Mouse (Mus musculus): ENCODE results near the gene Gm17728. TPM values are rescaled to one million over a fixed set of nuclear protein-coding genes. Genes with fewer than 3 reads are reported as not detected.
"Not testable (repeated sequence)": the region's sequence is repeated elsewhere in the genome, so short reads cannot be mapped to it uniquely, and the experiment has no call there.

Gm17728 gene
- polyA plus RNA-seq (2015; fragmentation: Nextera tagmentation; extraction: Ambion mirVana) = 0.54 TPM in 1 of 2 replicates, not detected in the other

- H3K4me3 ChIP-seq (replicated peaks); H3K4me1 ChIP-seq (replicated peaks); H3K27ac ChIP-seq; H3K4me2 ChIP-seq (replicated peaks); H3K9me3 ChIP-seq; H3K27me3 ChIP-seq (replicated peaks); ATAC-seq; H3K36me3 ChIP-seq; H3K9ac ChIP-seq: not testable (repeated sequence)
- WGBS = 93% methylated on average over 8 of the region's 8 CpGs
Measured at GRCm38 (mm10) chr17:9421760-9422159, at the start of gene Gm17728. Gm17728 (plus strand) TSS chr17:9422060.

- Histone ChIP-seq H3K27me3 (replicated peaks) (no peaks in the 10 kb centered on the region), H3K4me2 (replicated peaks) (no peak overlapping the region), H3K9me3 (no peaks in the 10 kb centered on the region), H3K4me3 (replicated peaks) (no peak overlapping the region), H3K9ac (no peak overlapping the region), H3K27ac (no peak overlapping the region), H3K36me3 (no peaks in the 10 kb centered on the region), H3K4me1 (replicated peaks) (no peaks in the 10 kb centered on the region)
- ATAC-seq = no peak
- WGBS = 65% methylated on average over 7 of the region's 7 CpGs
Measured at GRCm38 (mm10) chr17:9397493-9397892, 24.4 kb upstream of the Gm17728 start.

- WGBS = 50% methylated on average over 4 of the region's 4 CpGs
- no peaks in the 10 kb centered on the region for H3K4me1 ChIP-seq (replicated peaks)
Measured at GRCm38 (mm10) chr17:9398551-9398950, 23.3 kb upstream of the Gm17728 start.

GRCm38 (mm10) chr17:9403991-9404390, 17.9 kb upstream of the Gm17728 start:
- no peak for ATAC-seq
- no peak overlapping the region for H3K4me3 ChIP-seq (replicated peaks)
- no peak overlapping the region for H3K27ac ChIP-seq
- no peaks in the 10 kb centered on the region for H3K27me3 ChIP-seq (replicated peaks)
- H3K4me1 ChIP-seq (replicated peaks) = no peaks in the 10 kb centered on the region
- WGBS = 93% methylated on average over 3 of the region's 3 CpGs
- H3K36me3 ChIP-seq = no peaks in the 10 kb centered on the region
- no peaks in the 10 kb centered on the region for H3K9me3 ChIP-seq
- no peak overlapping the region for H3K4me2 ChIP-seq (replicated peaks)
- H3K9ac ChIP-seq = no peak overlapping the region

More at GRCm38 (mm10) chr17:9398551-9398950, 23.3 kb upstream of the Gm17728 start:
- H3K4me2 ChIP-seq (replicated peaks) = no peak overlapping the region
- H3K27ac ChIP-seq = no peak overlapping the region
- no peak overlapping the region for H3K9ac ChIP-seq
- no peak overlapping the region for H3K4me3 ChIP-seq (replicated peaks)
- H3K27me3 ChIP-seq (replicated peaks) = no peaks in the 10 kb centered on the region
- ATAC-seq = no peak
- H3K9me3 ChIP-seq = no peaks in the 10 kb centered on the region
- H3K36me3 ChIP-seq = no peaks in the 10 kb centered on the region

GRCm38 (mm10) chr17:9407640-9408039, 14.2 kb upstream of the Gm17728 start:
- Histone ChIP-seq H3K27me3 (replicated peaks) (no peaks in the 10 kb centered on the region), H3K9me3 (no peaks in the 10 kb centered on the region), H3K36me3 (no peaks in the 10 kb centered on the region), H3K4me3 (replicated peaks) (no peak overlapping the region), H3K9ac (no peak overlapping the region), H3K27ac (no peak overlapping the region), H3K4me2 (replicated peaks) (no peak overlapping the region), H3K4me1 (replicated peaks) (no peaks in the 10 kb centered on the region)
- 51% methylated on average over 6 of the region's 6 CpGs for WGBS
- ATAC-seq = no peak

- H3K9ac ChIP-seq = no peak overlapping the region
- WGBS = 79% methylated on average over 2 of the region's 2 CpGs
Measured at GRCm38 (mm10) chr17:9419016-9419415, 2.8 kb upstream of the Gm17728 start.

GRCm38 (mm10) chr17:9428374-9428994, 6.6 kb downstream of the Gm17728 start:
- Histone ChIP-seq H3K27me3 (replicated peaks) (no peaks in the 10 kb centered on the region), H3K9ac (no peak overlapping the region), H3K4me3 (replicated peaks) (no peak overlapping the region), H3K4me2 (replicated peaks) (no peak overlapping the region), H3K27ac (no peak overlapping the region), H3K4me1 (replicated peaks) (no peaks in the 10 kb centered on the region), H3K36me3 (no peaks in the 10 kb centered on the region), H3K9me3 (no peaks in the 10 kb centered on the region)
- ATAC-seq = no peak
- 48% methylated on average over 7 of the region's 7 CpGs for WGBS

More at GRCm38 (mm10) chr17:9419016-9419415, 2.8 kb upstream of the Gm17728 start:
- Histone ChIP-seq H3K27me3 (replicated peaks) (no peaks in the 10 kb centered on the region), H3K27ac (no peak overlapping the region), H3K36me3 (no peaks in the 10 kb centered on the region), H3K4me2 (replicated peaks) (no peak overlapping the region), H3K4me3 (replicated peaks) (no peak overlapping the region), H3K4me1 (replicated peaks) (no peaks in the 10 kb centered on the region), H3K9me3 (no peaks in the 10 kb centered on the region)
- no peak for ATAC-seq

GRCm38 (mm10) chr17:9439997-9440655, 18.3 kb downstream of the Gm17728 start:
- no peak for ATAC-seq
- no peak overlapping the region for H3K27ac ChIP-seq
- no peak overlapping the region for H3K4me3 ChIP-seq (replicated peaks)
- 77% methylated on average over 4 of the region's 4 CpGs for WGBS
- no peaks in the 10 kb centered on the region for H3K36me3 ChIP-seq
- no peaks in the 10 kb centered on the region for H3K27me3 ChIP-seq (replicated peaks)
- H3K4me1 ChIP-seq (replicated peaks) = no peaks in the 10 kb centered on the region
- no peak overlapping the region for H3K9ac ChIP-seq
- no peak overlapping the region for H3K4me2 ChIP-seq (replicated peaks)
- H3K9me3 ChIP-seq = no peaks in the 10 kb centered on the region

- H3K36me3 ChIP-seq = no peaks in the 10 kb centered on the region
- no peak overlapping the region for H3K4me3 ChIP-seq (replicated peaks)
- H3K27ac ChIP-seq = no peak overlapping the region
- ATAC-seq = no peak
- H3K27me3 ChIP-seq (replicated peaks) = no peaks in the 10 kb centered on the region
- 55% methylated on average over 5 of the region's 5 CpGs for WGBS
- H3K4me2 ChIP-seq (replicated peaks) = no peak overlapping the region
- no peaks in the 10 kb centered on the region for H3K4me1 ChIP-seq (replicated peaks)
- H3K9ac ChIP-seq = no peak overlapping the region
- H3K9me3 ChIP-seq = no peaks in the 10 kb centered on the region
Measured at GRCm38 (mm10) chr17:9456406-9456805, 34.5 kb downstream of the Gm17728 start.

- H3K4me1 ChIP-seq (replicated peaks) = no peaks in the 10 kb centered on the region
- H3K4me2 ChIP-seq (replicated peaks) = no peak overlapping the region
- no peaks in the 10 kb centered on the region for H3K36me3 ChIP-seq
- H3K27ac ChIP-seq = no peak overlapping the region
- no peaks in the 10 kb centered on the region for H3K27me3 ChIP-seq (replicated peaks)
- ATAC-seq = no peak
- WGBS = 77% methylated on average over 2 of the region's 2 CpGs
- no peaks in the 10 kb centered on the region for H3K9me3 ChIP-seq
- H3K4me3 ChIP-seq (replicated peaks) = no peak overlapping the region
- H3K9ac ChIP-seq = no peak overlapping the region
Measured at GRCm38 (mm10) chr17:9460904-9461303, 39.0 kb downstream of the Gm17728 start.

Other genes starting within 250 kb of the Gm17728 start
- gene Pabpc6, start 247.7 kb downstream of the Gm17728 start, polyA plus RNA-seq (2015; fragmentation: Nextera tagmentation; extraction: Ambion mirVana) = not detected in 2 replicates

All from intestine, embryonic 15.5 days (tissue).